Mouse (Mus musculus): ENCODE results near the gene Cped1. TPM values are rescaled to one million over a fixed set of nuclear protein-coding genes. Genes with fewer than 3 reads are reported as not detected.

The Cped1 gene
- total RNA-seq, 2 experiments from 2014 or later = 3.0 to 4.1 TPM

GRCm38 (mm10) chr6:22070603-22071322 lies 85.0 kb downstream of the Cped1 start:
- intact Hi-C loops (cut with DNase I) = loop anchor here (2.0 to 5.0 kb wide), 2 partner anchors 84 to 273 kb away; no protein-coding TSS in a partner anchor
- DNase-seq (ENCODE audit: low spot score in 2 of 2) = peak; percentile 10 to 21

- intact Hi-C loops (cut with DNase I) = loop anchor here (2.0 to 5.0 kb wide), 2 partner anchors 85 to 274 kb away; no protein-coding TSS in a partner anchor
These were observed 85.7 kb downstream of the Cped1 start for GRCm38 (mm10) chr6:22071323-22071840.

GRCm38 (mm10) chr6:22072737-22073136 lies 87.0 kb downstream of the Cped1 start:
- intact Hi-C loops (cut with DNase I) = loop anchor here (5.0 kb wide), 1 partner anchor 275 kb away; no protein-coding TSS in a partner anchor
- DNase-seq (ENCODE audit: low spot score in 2 of 2) = no peak

More at GRCm38 (mm10) chr6:22071323-22071840, 85.7 kb downstream of the Cped1 start:
- DNase-seq (ENCODE audit: low spot score in 2 of 2) = no peak

- intact Hi-C loops (cut with DNase I) = loop anchor here (5.0 kb wide), 1 partner anchor 277 kb away; no protein-coding TSS in a partner anchor
- DNase-seq (ENCODE audit: low spot score in 2 of 2) = no peak
These were observed 88.7 kb downstream of the Cped1 start for GRCm38 (mm10) chr6:22074232-22075083.

GRCm38 (mm10) chr6:22078686-22079264 lies 93.1 kb downstream of the Cped1 start:
- intact Hi-C loops (cut with DNase I) = no loop called here
- DNase-seq (ENCODE audit: low spot score in 2 of 2) = no peak

GRCm38 (mm10) chr6:22086056-22086455 lies 100.3 kb downstream of the Cped1 start:
- intact Hi-C loops (cut with DNase I) = no loop called here
- no peak for DNase-seq (ENCODE audit: low spot score in 2 of 2)

GRCm38 (mm10) chr6:22088346-22089064 lies 102.8 kb downstream of the Cped1 start:
- intact Hi-C loops (cut with DNase I) = no loop called here

GRCm38 (mm10) chr6:22091773-22092172 lies 106.1 kb downstream of the Cped1 start:
- intact Hi-C loops (cut with DNase I) = no loop called here
- DNase-seq (ENCODE audit: low spot score in 2 of 2) = no peak

More at GRCm38 (mm10) chr6:22088346-22089064, 102.8 kb downstream of the Cped1 start:
- DNase-seq (ENCODE audit: low spot score in 2 of 2) = no peak

- intact Hi-C loops (cut with DNase I) = no loop called here
- DNase-seq (ENCODE audit: low spot score in 2 of 2) = no peak
These were observed 108.1 kb downstream of the Cped1 start for GRCm38 (mm10) chr6:22093792-22094191.

- peak; percentile 13 to 29 for DNase-seq (ENCODE audit: low spot score in 2 of 2)
- intact Hi-C loops (cut with DNase I) = no loop called here
These were observed 112.0 kb downstream of the Cped1 start for GRCm38 (mm10) chr6:22097709-22098108.

GRCm38 (mm10) chr6:22099832-22100231 lies 114.1 kb downstream of the Cped1 start:
- DNase-seq (ENCODE audit: low spot score in 2 of 2) = no peak
- intact Hi-C loops (cut with DNase I) = no loop called here

- intact Hi-C loops (cut with DNase I) = no loop called here
- DNase-seq (ENCODE audit: low spot score in 2 of 2) = no peak
These were observed 116.2 kb downstream of the Cped1 start for GRCm38 (mm10) chr6:22101939-22102338.

- no peak for DNase-seq (ENCODE audit: low spot score in 2 of 2)
- intact Hi-C loops (cut with DNase I) = no loop called here
These were observed 117.0 kb downstream of the Cped1 start for GRCm38 (mm10) chr6:22102752-22103151.

GRCm38 (mm10) chr6:22103713-22104112 lies 118.0 kb downstream of the Cped1 start:
- intact Hi-C loops (cut with DNase I) = no loop called here
- DNase-seq (ENCODE audit: low spot score in 2 of 2) = no peak

GRCm38 (mm10) chr6:22104211-22104610 lies 118.5 kb downstream of the Cped1 start:
- intact Hi-C loops (cut with DNase I) = no loop called here
- no peak for DNase-seq (ENCODE audit: low spot score in 2 of 2)

- DNase-seq (ENCODE audit: low spot score in 2 of 2) = no peak
- intact Hi-C loops (cut with DNase I) = no loop called here
These were observed 128.4 kb downstream of the Cped1 start for GRCm38 (mm10) chr6:22114079-22114478.

- no peak for DNase-seq (ENCODE audit: low spot score in 2 of 2)
- intact Hi-C loops (cut with DNase I) = no loop called here
These were observed 131.0 kb downstream of the Cped1 start for GRCm38 (mm10) chr6:22116679-22117078.

GRCm38 (mm10) chr6:22122080-22122479 lies 136.4 kb downstream of the Cped1 start:
- intact Hi-C loops (cut with DNase I) = loop anchor here (5.0 kb wide), 3 partner anchors 205 to 860 kb away; no protein-coding TSS in a partner anchor
- peak; percentile 25 to 50 for DNase-seq (ENCODE audit: low spot score in 2 of 2)

GRCm38 (mm10) chr6:22122693-22123092 lies 137.0 kb downstream of the Cped1 start:
- intact Hi-C loops (cut with DNase I) = loop anchor here (5.0 kb wide), 3 partner anchors 205 to 860 kb away; no protein-coding TSS in a partner anchor
- no peak for DNase-seq (ENCODE audit: low spot score in 2 of 2)
